Mouse (Mus musculus) ES-E14 (cell line): Measurements from ENCODE around the gene Tmem165. TPM values are rescaled to one million over a fixed set of nuclear protein-coding genes. Genes with fewer than 3 reads are reported as not detected.

Experiments used
- DNase-seq: peaks from one replicate; pipeline ENCODE4 v3.0.0-alpha.2; 2013; ENCODE audit warnings: low read depth, low spot score
- H3K27ac ChIP-seq: 2 replicates; pipeline ENCODE4 v1.5.1; 2012; ENCODE audit warnings: low read depth, mild to moderate bottlenecking, low read length, moderate library complexity, mixed read lengths; ENCODE audit not compliant: poor library complexity, insufficient read depth, severe bottlenecking
- H3K36me3 ChIP-seq: 2 replicates; pipeline ENCODE4 v1.6.1; 2012; ENCODE audit warnings: mild to moderate bottlenecking, low read length, moderate library complexity, mixed read lengths; ENCODE audit not compliant: control insufficient read depth, poor library complexity, insufficient read depth, severe bottlenecking
- H3K4me1 ChIP-seq, 2 experiments: fragments of 150-350 bp in 1 of 2; sonication (generic) in 1 of 2; 2 replicates each; pipeline ENCODE4 v1.6.1; 2012; ENCODE audit warnings: low read length in 2 of 2, mild to moderate bottlenecking in 1 of 2, mixed read lengths in 1 of 2; ENCODE audit not compliant: control insufficient read depth in 2 of 2, insufficient read depth in 2 of 2, poor library complexity in 1 of 2
- H3K4me3 ChIP-seq, 2 experiments: fragments of 150-350 bp in 1 of 2; sonication (generic) in 1 of 2; 2 replicates each; pipeline ENCODE4 v1.5.1; 2012; ENCODE audit warnings: low read length in 2 of 2, low read depth in 1 of 2, mild to moderate bottlenecking in 1 of 2, mixed read lengths in 1 of 2; ENCODE audit not compliant: insufficient read depth in 1 of 2, poor library complexity in 1 of 2, severe bottlenecking in 1 of 2
- H3K9ac ChIP-seq: 2 replicates; pipeline ENCODE4 v1.6.1; 2012; ENCODE audit warnings: low read depth, mild to moderate bottlenecking, low read length, mixed read lengths; ENCODE audit not compliant: poor library complexity, insufficient read depth, severe bottlenecking
- H3K9me3 ChIP-seq: fragments of 150-350 bp; sonication (generic); 2 replicates; pipeline ENCODE4 v1.6.1; 2012; ENCODE audit warnings: low read depth, mild to moderate bottlenecking, low read length; ENCODE audit not compliant: control insufficient read depth, insufficient read depth
- CHD2 ChIP-seq: IDR thresholded peaks from 2 replicates; pipeline ENCODE4 v1.6.1; 2014; ENCODE audit warnings: mild to moderate bottlenecking, low read depth, low read length, inconsistent platforms
- HCFC1 ChIP-seq: IDR thresholded peaks from 2 replicates; pipeline ENCODE4 v1.6.1; 2012; ENCODE audit warnings: low read length, inconsistent platforms, borderline replicate concordance; ENCODE audit not compliant: insufficient read depth
- MAFK ChIP-seq: IDR thresholded peaks from 2 replicates; pipeline ENCODE4 v1.6.1; 2014; ENCODE audit warnings: mild to moderate bottlenecking, low read depth, low read length, inconsistent platforms; ENCODE audit not compliant: insufficient read depth
- ZC3H11A ChIP-seq: IDR thresholded peaks from 2 replicates; pipeline ENCODE4 v1.6.1; 2012; ENCODE audit warnings: low read depth, mild to moderate bottlenecking, inconsistent platforms, low read length, borderline replicate concordance
- ZNF384 ChIP-seq: IDR thresholded peaks from 2 replicates; pipeline ENCODE4 v1.6.1; 2012; ENCODE audit warnings: low read depth, low read length, inconsistent platforms
- in situ Hi-C, 2 experiments: fragments of 600-800 bp; cut with MboI; formaldehyde crosslinking; loops; one replicate each; pipeline ENCODE4 v1.15.1; 2025; ENCODE audit warnings: low sequenced_read_pairs in 2 of 2, inconsistent platforms in 1 of 2; ENCODE audit not compliant: unreplicated experiment in 2 of 2
- total RNA-seq: library from RNA; depleted of rRNA; stranded (reverse); fragments of 300-350 nt; gene quantifications from 2 replicates; pipeline ENCODE4 v1.2.3, GENCODE M21; 2012; rRNA removed

The Tmem165 gene
- total RNA-seq, 1 experiment: 104 TPM

GRCm38 (mm10) chr5:76250948-76251347 lies 67.3 kb downstream of the Tmem165 start:
- no peak overlapping the region for H3K4me3 ChIP-seq
- no peak overlapping the region for H3K9ac ChIP-seq
- TF ChIP-seq MAFK (no peak), ZNF384 (no peak), CHD2 (no peak), ZC3H11A (no peak), HCFC1 (no peak)
- no peaks in the 10 kb centered on the region for H3K36me3 ChIP-seq
- DNase-seq: no peak
- no peak overlapping the region for H3K27ac ChIP-seq
- in situ Hi-C loops: no loop called here
- H3K4me1 ChIP-seq: no peaks in the 10 kb centered on the region
- no peaks in the 10 kb centered on the region for H3K9me3 ChIP-seq

Other genes starting within 250 kb of the Tmem165 start
- gene Kdr, start 205.4 kb upstream of the Tmem165 start, total RNA-seq: 3.0 and 4.6 TPM in 2 replicates
- gene Srd5a3, start 43.6 kb upstream of the Tmem165 start, total RNA-seq: 13.7 and 17.3 TPM in 2 replicates
- gene Clock, start 120.9 kb downstream of the Tmem165 start, total RNA-seq: 16.4 and 16.8 TPM in 2 replicates
- 1.8 and 2.0 TPM in 2 replicates for gene Pdcl2, start 147.3 kb downstream of the Tmem165 start, total RNA-seq
- 0.54 and 0.79 TPM in 2 replicates for gene Nmu, start 179.9 kb downstream of the Tmem165 start, total RNA-seq